Mouse (Mus musculus): ENCODE results near the gene Fam120a.

Fam120a gene

GRCm38 (mm10) chr13:48967956-48968749 lies at the start of gene Fam120a:
TSS of gene Fam120a (minus strand) at chr13:48968017.
- DNase-seq (ENCODE audit: low read depth) = peak; percentile 88

GRCm38 (mm10) chr13:49017375-49017774 lies 49.6 kb upstream of the Fam120a start:
- no peak for DNase-seq (ENCODE audit: low read depth)

- DNase-seq (ENCODE audit: low read depth) = peak; percentile 7
Observed at GRCm38 (mm10) chr13:49016311-49016761, 48.5 kb upstream of the Fam120a start.

- DNase-seq (ENCODE audit: low read depth) = no peak
Observed at GRCm38 (mm10) chr13:49015366-49016306, 47.8 kb upstream of the Fam120a start.

GRCm38 (mm10) chr13:49013206-49013794 lies 45.5 kb upstream of the Fam120a start:
- DNase-seq (ENCODE audit: low read depth) = no peak

GRCm38 (mm10) chr13:49001691-49002090 lies 33.9 kb upstream of the Fam120a start:
- peak; percentile 13 for DNase-seq (ENCODE audit: low read depth)

GRCm38 (mm10) chr13:48998591-48998990 lies 30.8 kb upstream of the Fam120a start:
- DNase-seq (ENCODE audit: low read depth) = peak; percentile 82

GRCm38 (mm10) chr13:48996731-48997130 lies 28.9 kb upstream of the Fam120a start:
- no peak for DNase-seq (ENCODE audit: low read depth)

- no peak for DNase-seq (ENCODE audit: low read depth)
Observed at GRCm38 (mm10) chr13:48994903-48995302, 27.1 kb upstream of the Fam120a start.

GRCm38 (mm10) chr13:48992914-48993313 lies 25.1 kb upstream of the Fam120a start:
- no peak for DNase-seq (ENCODE audit: low read depth)

GRCm38 (mm10) chr13:48990138-48990537 lies 22.3 kb upstream of the Fam120a start:
- peak; percentile 56 for DNase-seq (ENCODE audit: low read depth)

GRCm38 (mm10) chr13:48982482-48983098 lies 14.8 kb upstream of the Fam120a start:
- DNase-seq (ENCODE audit: low read depth) = peak; percentile 70

- DNase-seq (ENCODE audit: low read depth) = peak; percentile 78
Observed at GRCm38 (mm10) chr13:48979069-48979468, 11.3 kb upstream of the Fam120a start.

GRCm38 (mm10) chr13:48977858-48978257 lies 10.0 kb upstream of the Fam120a start:
- peak; percentile 62 for DNase-seq (ENCODE audit: low read depth)

GRCm38 (mm10) chr13:48974699-48975098 lies 6.9 kb upstream of the Fam120a start:
- no peak for DNase-seq (ENCODE audit: low read depth)

- DNase-seq (ENCODE audit: low read depth) = no peak
Observed at GRCm38 (mm10) chr13:48974266-48974665, 6.4 kb upstream of the Fam120a start.

GRCm38 (mm10) chr13:48973231-48973630 lies 5.4 kb upstream of the Fam120a start:
- DNase-seq (ENCODE audit: low read depth) = no peak

- DNase-seq (ENCODE audit: low read depth) = no peak
Observed at GRCm38 (mm10) chr13:48971033-48971432, 3.2 kb upstream of the Fam120a start.

- no peak for DNase-seq (ENCODE audit: low read depth)
Observed at GRCm38 (mm10) chr13:48970566-48970965, 2.7 kb upstream of the Fam120a start.

GRCm38 (mm10) chr13:48968750-48969088 lies 902 bp upstream of the Fam120a start:
- no peak for DNase-seq (ENCODE audit: low read depth)

- peak; percentile 51 for DNase-seq (ENCODE audit: low read depth)
Observed at GRCm38 (mm10) chr13:48966851-48967821, 681 bp downstream of the Fam120a start.
